Comparison of ENCODE assay signal across 25 mouse cellular contexts in the genomic region with DNA sequence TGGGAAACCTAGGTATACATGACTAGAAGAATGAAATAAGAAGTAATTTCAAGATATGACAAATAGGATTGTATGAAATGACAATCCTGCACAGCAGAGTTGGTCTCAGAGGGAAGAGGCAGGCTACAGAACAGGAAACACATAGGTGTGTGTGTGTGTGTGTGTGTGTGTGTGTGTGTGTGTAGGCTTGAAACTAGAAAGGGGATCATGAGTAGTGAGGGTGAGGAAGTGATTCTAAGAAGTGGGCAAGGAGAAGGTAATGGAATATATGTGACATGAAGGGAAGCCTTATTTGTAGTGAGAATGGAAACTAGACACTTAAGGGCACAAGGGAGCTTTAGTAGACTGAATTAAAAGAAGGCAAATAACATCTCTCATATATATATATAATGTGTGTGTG. TPM values are rescaled to one million over a fixed set of nuclear protein-coding genes. Genes with fewer than 3 reads are reported as not detected.
A peak's percentile ranks its signal among the peaks of the same experiment; 100 is the strongest.
DNase-seq lines count a peak whose midpoint lies in the region; ATAC-seq and TF ChIP-seq lines count a peak whose summit lies in the region.
"Had no signal": no experiment of that assay in that cellular context is flagged by ENCODE, and none has a peak within 500 bp of the region (broad histone marks: within the 10 kb centered on the region; RNA-seq: fewer than 3 reads in every experiment).

No protein-coding gene starts in this region.

- no peaks in the 10 kb centered on the region for H3K79me2 ChIP-seq in CH12.LX (replicated peaks; ENCODE audit: control insufficient read depth, extremely low read depth, insufficient read depth, poor library complexity, severe bottlenecking)

- no peak overlapping the region for H3K9ac ChIP-seq in CH12.LX (ENCODE audit: insufficient read depth, low read depth)
- no peak overlapping the region for H3K9ac ChIP-seq in stomach, postnatal 0 days (ENCODE audit: low read length)
- H3K9ac ChIP-seq: forebrain, embryonic 13.5 days; hindbrain, embryonic 12.5 days; hindbrain, embryonic 15.5 days had no signal

- no peaks in the 10 kb centered on the region for H3K36me3 ChIP-seq in CH12.LX (replicated peaks in 1 of 2; ENCODE audit: control insufficient read depth in 1 of 2, insufficient read depth in 1 of 2, low read length in 1 of 2)
- H3K36me3 ChIP-seq in splenic B cell, adult 2 months (ENCODE audit: control insufficient read depth, insufficient read depth, low read length, poor library complexity, severe bottlenecking): no peaks in the 10 kb centered on the region
- no peaks in the 10 kb centered on the region for H3K36me3 ChIP-seq in stomach, postnatal 0 days (ENCODE audit: control insufficient read depth, insufficient read depth, low read length)
- H3K36me3 ChIP-seq: forebrain, embryonic 10.5 days; G1E; hindbrain, embryonic 12.5 days; hindbrain, embryonic 15.5 days had no signal

- in situ Hi-C loops in CH12.LX (cut with MboI; ENCODE audit: low pct_ligation_motif_present, low pct_unique_long_range_greater_than_20kb, low sequenced_read_pairs): no loop called here

- no peak overlapping the region for H3K27ac ChIP-seq in CH12.LX (ENCODE audit: insufficient read depth, low read depth)
- H3K27ac ChIP-seq in stomach, postnatal 0 days (replicated peaks): no peak overlapping the region
- H3K27ac ChIP-seq: forebrain, embryonic 10.5 days; forebrain, embryonic 13.5 days; gastrocnemius, adult 2 months; hindbrain, embryonic 12.5 days; hindbrain, embryonic 15.5 days had no signal

- no peak for TF ChIP-seq POLR2A in CH12.LX (IDR thresholded peaks at IDR 0.05; ENCODE audit: low read depth, low read length)

- H3K4me2 ChIP-seq in CH12.LX (ENCODE audit: insufficient read depth, low read depth, poor library complexity, severe bottlenecking): no peak overlapping the region
- no peak overlapping the region for H3K4me2 ChIP-seq in stomach, postnatal 0 days (replicated peaks; ENCODE audit: low read depth)
- H3K4me2 ChIP-seq: forebrain, embryonic 13.5 days; heart, embryonic 11.5 days; hindbrain, embryonic 12.5 days; hindbrain, embryonic 15.5 days had no signal

- no peaks in the 10 kb centered on the region for H3K4me1 ChIP-seq in CH12.LX (ENCODE audit: control insufficient read depth in 1 of 2, insufficient read depth in 2 of 2)
- no peaks in the 10 kb centered on the region for H3K4me1 ChIP-seq in stomach, postnatal 0 days (replicated peaks; ENCODE audit: control insufficient read depth, insufficient read depth)
- H3K4me1 ChIP-seq: forebrain, embryonic 10.5 days; forebrain, embryonic 13.5 days; hindbrain, embryonic 12.5 days; hindbrain, embryonic 15.5 days had no signal

- H3K4me3 ChIP-seq in CH12.LX (replicated peaks in 1 of 3; ENCODE audit: low read depth in 2 of 3, low read length in 2 of 3, poor library complexity in 1 of 3): no peak overlapping the region
- no peak overlapping the region for H3K4me3 ChIP-seq in stomach, postnatal 0 days (ENCODE audit: low read depth, low read length)
- H3K4me3 ChIP-seq: forebrain, embryonic 10.5 days; forebrain, embryonic 13.5 days; gastrocnemius, adult 2 months; hindbrain, embryonic 12.5 days; hindbrain, embryonic 15.5 days had no signal

- no peak for TF ChIP-seq CTCF in CH12.LX (conservative IDR thresholded peaks at IDR 0.05 in 1 of 2, IDR thresholded peaks at IDR 0.05 in 1 of 2; ENCODE audit: low read depth in 2 of 2, low read length in 2 of 2)
- TF ChIP-seq CTCF in stomach, postnatal 0 days (IDR thresholded peaks at IDR 0.05; ENCODE audit: low read depth): no peak

- no peaks in the 10 kb centered on the region for H3K9me3 ChIP-seq in CH12.LX (replicated peaks; ENCODE audit: low read length)
- no peaks in the 10 kb centered on the region for H3K9me3 ChIP-seq in stomach, postnatal 0 days (ENCODE audit: control insufficient read depth, low read length)
- H3K9me3 ChIP-seq: forebrain, embryonic 10.5 days; forebrain, embryonic 13.5 days; G1E; hindbrain, embryonic 12.5 days; hindbrain, embryonic 15.5 days had no signal

- peak; percentile 92 for ATAC-seq in megakaryocyte, adult 5-6 weeks (ENCODE audit: poor library complexity, severe bottlenecking)
- no peak for ATAC-seq in stomach, postnatal 0 days (ENCODE audit: low FRiP score, low TSS enrichment)
- ATAC-seq: forebrain, embryonic 13.5 days; forebrain, embryonic 16.5 days had no signal

- peak; percentile 49 for TF ChIP-seq EP300 in CH12.LX (IDR thresholded peaks at IDR 0.05; ENCODE audit: low read length)
- no peak for TF ChIP-seq EP300 in stomach, postnatal 0 days (optimal IDR thresholded peaks at IDR 0.05)

- DNase-seq in A20 (ENCODE audit: low read depth, low spot score) (peak; percentile 27), CH12.LX (ENCODE audit: extremely low read depth) (peak; percentile 7)
- peak; percentile 68 for DNase-seq in splenic B cell, adult 2 months (ENCODE audit: low read depth, low spot score)
- no peak for DNase-seq in thymus, adult 18-20 months
- DNase-seq in Muller cell, postnatal 12 days (ENCODE audit: inconsistent ontology term): no peak
- no peak for DNase-seq in stomach, postnatal 0 days (ENCODE audit: low spot score)
- DNase-seq: adrenal gland, adult 2 months; adrenal gland, postnatal 14 days; cerebellum, adult 11 months; cerebellum, adult 2 months; cerebellum, adult 9-11 months; cerebellum, postnatal 25 days; gastrocnemius, adult 2 months; gastrocnemius, postnatal 25 days had no signal

- dilution Hi-C loops in CH12.LX (cut with MboI; ENCODE audit: extremely low pct_ligation_motif_present, extremely low pct_unique_long_range_greater_than_20kb, low sequenced_read_pairs): no loop called here

- no peak for TF ChIP-seq RAD21 in CH12.LX (IDR thresholded peaks at IDR 0.05; ENCODE audit: low read depth, low read length)

- no peaks in the 10 kb centered on the region for H3K27me3 ChIP-seq in CH12.LX (replicated peaks)
- no peaks in the 10 kb centered on the region for H3K27me3 ChIP-seq in splenic B cell, adult 2 months (ENCODE audit: control insufficient read depth, insufficient read depth, low read length, poor library complexity, severe bottlenecking)
- no peaks in the 10 kb centered on the region for H3K27me3 ChIP-seq in stomach, postnatal 0 days (ENCODE audit: control insufficient read depth, insufficient read depth, low read length)
- H3K27me3 ChIP-seq: forebrain, embryonic 13.5 days; hindbrain, embryonic 12.5 days; hindbrain, embryonic 15.5 days had no signal

TF ChIP-seq in CH12.LX, 34 proteins besides CTCF, POLR2A, EP300 and RAD21:
- no peak for TF ChIP-seq JUND (conservative IDR thresholded peaks at IDR 0.05; ENCODE audit: low read depth, low read length)
- TF ChIP-seq IRF4 (IDR thresholded peaks at IDR 0.05; ENCODE audit: low read depth, low read length): no peak
- TF ChIP-seq SMC3 (IDR thresholded peaks at IDR 0.05; ENCODE audit: low read depth, low read length): no peak
- no peak for TF ChIP-seq MAFK (IDR thresholded peaks at IDR 0.05; ENCODE audit: insufficient replicate concordance, low read length)
- no peak for TF ChIP-seq NRF1 (IDR thresholded peaks at IDR 0.05; ENCODE audit: low read depth, low read length)
- TF ChIP-seq GABPA (IDR thresholded peaks at IDR 0.05; ENCODE audit: insufficient replicate concordance, low read depth, low read length): no peak
- TF ChIP-seq MYC (IDR thresholded peaks at IDR 0.05; ENCODE audit: low read depth, low read length): no peak
- no peak for TF ChIP-seq PAX5 (IDR thresholded peaks at IDR 0.05; ENCODE audit: low read length)
- no peak for TF ChIP-seq UBTF (IDR thresholded peaks at IDR 0.05; ENCODE audit: low read depth, low read length)
- TF ChIP-seq MXI1 (IDR thresholded peaks at IDR 0.05; ENCODE audit: low read depth, low read length): no peak
- no peak for TF ChIP-seq KAT2A (IDR thresholded peaks at IDR 0.05; ENCODE audit: insufficient replicate concordance, low read length)
- no peak for TF ChIP-seq MAX (IDR thresholded peaks at IDR 0.05; ENCODE audit: low read length)
- TF ChIP-seq E2F4 (IDR thresholded peaks at IDR 0.05; ENCODE audit: insufficient replicate concordance, low read depth, low read length): no peak
- TF ChIP-seq ZMIZ1 (IDR thresholded peaks at IDR 0.05; ENCODE audit: low read depth, low read length): no peak
- no peak for TF ChIP-seq USF1 (IDR thresholded peaks at IDR 0.05; ENCODE audit: low read depth, low read length)
- no peak for TF ChIP-seq ZKSCAN1 (IDR thresholded peaks at IDR 0.05; ENCODE audit: borderline replicate concordance, low read depth, low read length)
- TF ChIP-seq CHD2 (IDR thresholded peaks at IDR 0.05; ENCODE audit: low read length): no peak
- no peak for TF ChIP-seq MAZ (IDR thresholded peaks at IDR 0.05; ENCODE audit: low read depth, low read length)
TF ChIP-seq in CH12.LX: peak in this region for 0.

RNA-seq across cellular contexts. Expression of gene Gm6377, which starts 11.3 kb away (rescaled TPM):
- total RNA-seq in CH12.LX (2012; rRNA removed) (0.34 and 0.46 TPM in 2 replicates), CH12.LX (2014; rRNA removed) (1.2 and 1.8 TPM in 2 replicates)
- polyA plus RNA-seq in CH12.LX (2012; ENCODE audit: insufficient read length, low read depth): 0.56 and 1.4 TPM in 2 replicates
- 7.1 and 10.7 TPM in 2 replicates for total RNA-seq in megakaryocyte, adult 5-6 weeks (2015)
- 9.1 and 14.9 TPM in 2 replicates for total RNA-seq in megakaryocyte, adult 5-6 weeks (2017)
- polyA plus RNA-seq in stomach, postnatal 0 days (2015; fragmentation: Nextera tagmentation; extraction: Ambion mirVana): 0.08 TPM in 1 of 2 replicates, not detected in the other
- total RNA-seq: adrenal gland, postnatal 14 days; gastrocnemius, adult 2 months; gastrocnemius, postnatal 25 days had no signal
- polyA plus RNA-seq: adrenal gland, adult 2 months; cerebellum, adult 2 months; cortical plate, adult 2 months; embryonic facial prominence, embryonic 11.5 days; forebrain, embryonic 16.5 days; G1E; heart, embryonic 14.5 days had no signal

Comparison
In these comparisons a context has a peak if more than half of its experiments do, and no peak if none do; other contexts are left out.
1. DNase-seq: peak in A20 (single experiment), CH12.LX (single experiment) and splenic B cell, adult 2 months (single experiment); none in thymus, adult 18-20 months (0 of 2), Muller cell, postnatal 12 days (single experiment) and stomach, postnatal 0 days (single experiment).